Mouse (Mus musculus) lung, postnatal 4 days (tissue): ENCODE data around the gene Fcrla.

Source experiments
- DNase-seq, 2 experiments: peaks; one replicate each; pipeline ENCODE4 v3.0.0; 2021

Fcrla gene

GRCm38 (mm10) chr1:170884978-170885561 is 42.3 kb downstream of the Fcrla start, which contains the start of the genes Gm26620 and Dusp12:
Gene Gm26620 (plus strand): TSS chr1:170885065.
Gene Dusp12 (minus strand): TSS chr1:170885540.
- DNase-seq, result peak; percentile 88 to 89

GRCm38 (mm10) chr1:170884390-170884789 is 43.0 kb downstream of the Fcrla start:
- DNase-seq, result no peak

GRCm38 (mm10) chr1:170882915-170883485 is 44.4 kb downstream of the Fcrla start:
- no peak for DNase-seq

GRCm38 (mm10) chr1:170876906-170877305 is 50.5 kb downstream of the Fcrla start:
- no peak for DNase-seq

GRCm38 (mm10) chr1:170875676-170876075 is 51.7 kb downstream of the Fcrla start:
- no peak for DNase-seq

GRCm38 (mm10) chr1:170871961-170872360 is 55.4 kb downstream of the Fcrla start:
- DNase-seq, result no peak

- DNase-seq, result no peak
Observed at GRCm38 (mm10) chr1:170871402-170871801, 56.0 kb downstream of the Fcrla start.

- no peak for DNase-seq
Observed at GRCm38 (mm10) chr1:170868905-170869283, 58.5 kb downstream of the Fcrla start.

- DNase-seq, result peak; percentile 65
Observed at GRCm38 (mm10) chr1:170868107-170868904, 59.1 kb downstream of the Fcrla start.

GRCm38 (mm10) chr1:170867691-170868105 is 59.7 kb downstream of the Fcrla start, which contains the start of gene Atf6:
Gene Atf6 (minus strand): TSS chr1:170867771.
- peak; percentile 97 to 98 for DNase-seq
